Mouse (Mus musculus): ENCODE measurements around the gene Arhgef15. TPM values are rescaled to one million over a fixed set of nuclear protein-coding genes. Genes with fewer than 3 reads are reported as not detected.
"Not testable (repeated sequence)": the region's sequence is repeated elsewhere in the genome, so short reads cannot be mapped to it uniquely, and the experiment has no call there.

The Arhgef15 gene
- polyA plus RNA-seq, 1 experiment from 2014 or later, result 9.6 TPM

DNA sequence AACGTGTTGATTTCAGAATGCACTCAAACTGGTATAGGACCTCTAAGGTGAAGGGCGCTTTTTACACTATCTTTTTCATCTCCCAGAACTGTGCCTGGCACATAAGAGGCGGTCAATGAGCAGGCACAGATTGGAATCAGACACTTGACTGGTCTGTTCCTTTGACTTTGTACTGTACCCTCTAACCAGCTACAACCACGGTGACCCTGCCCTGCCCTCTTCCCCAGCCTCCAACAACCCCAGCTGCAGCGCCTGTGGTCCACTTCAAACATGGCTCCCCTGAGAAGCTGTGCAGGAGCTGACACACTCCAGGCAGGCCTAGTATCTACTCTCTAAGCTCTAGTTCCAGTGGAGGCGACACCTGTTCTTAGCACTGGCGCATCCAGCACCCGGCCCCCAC lies 14.5 kb downstream of the Arhgef15 start:
- H3K9me3 ChIP-seq (replicated peaks; ENCODE audit: control insufficient read depth, low read length), result no peaks in the 10 kb centered on the region
- no peak for ATAC-seq (ENCODE audit: insufficient read depth, low FRiP score)
- H3K27ac ChIP-seq (ENCODE audit: low read length), result no peak overlapping the region
- 85% methylated on average over 8 of the region's 8 CpGs for WGBS
- H3K4me3 ChIP-seq (replicated peaks; ENCODE audit: low read length), result no peak overlapping the region
- no peak overlapping the region for H3K9ac ChIP-seq (ENCODE audit: low read length)
- no peak overlapping the region for H3K4me2 ChIP-seq (ENCODE audit: low read depth, low read length)
- peaks cover 11% of the 10 kb centered on the region for H3K4me1 ChIP-seq (ENCODE audit: control insufficient read depth, insufficient read depth, low read length)
- H3K27me3 ChIP-seq (ENCODE audit: control insufficient read depth, insufficient read depth, low read length), result no peaks in the 10 kb centered on the region
- H3K36me3 ChIP-seq (ENCODE audit: control insufficient read depth, insufficient read depth, low read length), result no peaks in the 10 kb centered on the region

DNA sequence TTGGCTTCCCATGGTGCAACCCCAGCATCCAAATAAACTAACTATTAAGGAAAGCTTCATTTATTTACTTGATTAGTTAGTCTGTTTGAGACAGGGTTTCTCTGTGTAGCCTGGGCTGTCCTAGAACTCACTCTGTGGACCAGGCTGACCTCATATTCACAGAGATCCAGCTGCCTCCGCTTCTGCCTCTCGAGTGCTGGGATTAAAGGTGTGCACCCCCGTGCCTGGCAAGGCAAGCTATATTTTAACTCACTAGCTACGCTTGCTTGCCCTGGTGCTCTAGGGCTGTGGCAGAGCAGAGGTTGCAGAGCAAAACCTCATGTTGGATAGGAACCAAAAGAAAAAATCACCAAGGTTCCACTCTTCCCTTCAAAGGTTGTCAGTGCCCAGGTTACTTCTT lies 16.8 kb downstream of the Arhgef15 start:
- 0 out of 2 replicates have a peak overlapping the region, but pooled peaks have one; percentile 14 for H3K27ac ChIP-seq (ENCODE audit: low read length)
- H3K9me3 ChIP-seq (replicated peaks; ENCODE audit: control insufficient read depth, low read length), result no peaks in the 10 kb centered on the region
- H3K9ac ChIP-seq (ENCODE audit: low read length), result peak overlapping the region; percentile 71
- peak overlapping the region; percentile 58 for H3K4me3 ChIP-seq (replicated peaks; ENCODE audit: low read length)
- H3K27me3 ChIP-seq (ENCODE audit: control insufficient read depth, insufficient read depth, low read length), result no peaks in the 10 kb centered on the region
- no peak for ATAC-seq (ENCODE audit: insufficient read depth, low FRiP score)
- H3K4me2 ChIP-seq (ENCODE audit: low read depth, low read length), result peak overlapping the region; percentile 67
- peaks cover 5% of the 10 kb centered on the region; the same call in 1 of the 2 replicates for H3K4me1 ChIP-seq (ENCODE audit: control insufficient read depth, insufficient read depth, low read length)
- WGBS, result 47% methylated on average over 4 of the region's 4 CpGs
- no peaks in the 10 kb centered on the region for H3K36me3 ChIP-seq (ENCODE audit: control insufficient read depth, insufficient read depth, low read length)

DNA sequence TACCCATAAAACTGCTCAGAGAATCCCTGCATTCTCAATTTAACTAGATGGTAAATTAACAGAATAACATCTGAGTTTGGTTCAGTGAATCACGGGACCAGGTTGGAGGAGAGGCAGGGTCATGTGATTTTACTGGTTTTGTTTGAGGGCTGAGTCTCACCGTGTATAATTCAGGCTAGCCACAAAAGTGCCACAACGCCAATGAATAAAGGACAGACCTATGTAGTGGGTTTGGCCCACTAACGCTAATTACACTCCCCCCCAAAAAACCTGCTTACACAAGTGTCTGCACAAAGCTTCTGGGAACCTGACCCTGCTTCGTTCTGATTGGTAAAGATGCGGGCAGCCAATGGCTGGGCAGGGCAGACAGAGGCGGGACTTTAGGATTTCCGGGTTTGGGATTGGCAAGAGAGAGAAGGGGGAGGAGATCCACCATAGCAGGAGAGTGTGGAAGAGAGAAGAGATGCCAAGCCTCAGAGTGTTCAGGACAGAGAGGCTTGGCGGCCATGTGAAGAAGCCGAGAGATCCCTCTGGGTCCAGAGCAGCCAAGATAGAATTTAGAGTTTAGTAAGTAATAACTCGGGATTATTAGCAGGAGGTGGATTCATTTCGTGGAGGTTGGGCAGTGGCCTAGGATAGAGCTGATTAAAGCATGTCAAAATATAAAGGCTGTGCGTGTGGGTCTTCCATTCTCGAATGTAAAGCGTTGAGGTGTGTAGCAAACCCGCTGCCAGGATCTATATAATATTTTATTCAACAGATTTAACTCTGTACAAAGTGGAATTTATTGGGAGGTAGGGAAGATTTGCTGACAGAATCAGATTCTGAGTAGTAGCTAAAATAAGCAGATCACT lies 17.6 kb downstream of the Arhgef15 start:
- 2% methylated on average over 16 of the region's 16 CpGs for WGBS
- Histone ChIP-seq H3K4me2 (ENCODE audit: low read depth, low read length) (peak overlapping the region; percentile 67), H3K4me3 (replicated peaks; ENCODE audit: low read length) (peak overlapping the region; percentile 58), H3K4me1 (ENCODE audit: control insufficient read depth, insufficient read depth, low read length) (peaks cover 5% of the 10 kb centered on the region; the same call in 1 of the 2 replicates), H3K9ac (ENCODE audit: low read length) (peak overlapping the region; percentile 71), H3K9me3 (replicated peaks; ENCODE audit: control insufficient read depth, low read length) (no peaks in the 10 kb centered on the region), H3K27ac (ENCODE audit: low read length) (peak overlapping the region; percentile 71; the same call in 1 of the 2 replicates), H3K27me3 (ENCODE audit: control insufficient read depth, insufficient read depth, low read length) (no peaks in the 10 kb centered on the region), H3K36me3 (ENCODE audit: control insufficient read depth, insufficient read depth, low read length) (no peaks in the 10 kb centered on the region)
- peak; percentile 98 for ATAC-seq (ENCODE audit: insufficient read depth, low FRiP score)

DNA sequence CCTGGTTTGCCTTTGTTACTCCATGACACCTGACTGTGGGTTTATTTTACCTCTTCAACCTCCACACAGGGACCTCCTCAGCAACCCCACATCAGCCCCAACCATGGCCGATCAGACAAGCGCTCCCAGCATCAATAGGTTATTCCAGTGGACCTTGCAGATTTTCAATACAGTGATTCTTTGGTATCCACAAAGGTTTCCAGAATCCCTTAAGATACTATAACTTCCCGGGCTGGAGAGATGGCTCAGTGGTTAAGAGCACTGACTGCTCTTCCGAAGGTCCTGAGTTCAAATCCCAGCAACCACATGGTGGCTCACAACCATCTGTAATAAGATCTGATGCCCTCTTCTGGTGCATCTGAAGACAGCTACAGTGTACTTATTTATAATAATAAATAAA lies 20.3 kb downstream of the Arhgef15 start:
- WGBS, result 90% methylated on average over 4 of the region's 4 CpGs
- H3K4me3 ChIP-seq (replicated peaks; ENCODE audit: low read length); H3K27me3 ChIP-seq (ENCODE audit: control insufficient read depth, insufficient read depth, low read length); H3K27ac ChIP-seq (ENCODE audit: low read length); ATAC-seq (ENCODE audit: insufficient read depth, low FRiP score); H3K36me3 ChIP-seq (ENCODE audit: control insufficient read depth, insufficient read depth, low read length); H3K9me3 ChIP-seq (replicated peaks; ENCODE audit: control insufficient read depth, low read length); H3K9ac ChIP-seq (ENCODE audit: low read length); H3K4me2 ChIP-seq (ENCODE audit: low read depth, low read length); H3K4me1 ChIP-seq (ENCODE audit: control insufficient read depth, insufficient read depth, low read length): not testable (repeated sequence)

DNA sequence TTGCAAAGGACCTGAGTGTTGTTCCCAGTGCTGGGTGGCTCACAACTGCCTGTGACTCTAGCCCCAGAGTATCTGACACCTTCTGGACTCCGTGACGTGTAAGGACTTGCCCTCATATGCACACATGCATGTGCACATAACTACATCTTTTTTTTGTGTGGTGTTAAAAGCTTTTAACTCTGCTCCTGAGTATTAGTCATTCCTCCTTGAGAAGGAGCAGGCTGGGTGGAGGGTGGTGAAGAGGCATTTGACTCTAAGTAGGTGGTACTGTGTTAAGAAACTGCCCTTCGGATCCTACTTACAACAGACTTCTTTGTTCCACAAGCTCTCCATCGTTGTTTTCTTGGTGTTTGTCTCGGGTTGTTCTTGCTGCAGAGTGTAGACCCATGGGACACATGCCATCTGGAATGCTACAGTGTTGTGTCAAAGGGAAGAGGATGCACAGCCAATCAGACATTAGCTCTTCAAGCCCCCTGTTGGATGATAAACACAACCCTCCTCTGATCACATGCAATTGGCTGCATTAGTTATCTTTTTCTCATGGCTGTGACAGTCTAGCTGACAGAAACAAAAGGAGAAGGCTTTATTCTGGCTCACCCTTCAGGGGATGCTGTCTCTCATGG lies 23.3 kb downstream of the Arhgef15 start:
- ATAC-seq (ENCODE audit: insufficient read depth, low FRiP score), result no peak
- H3K9ac ChIP-seq (ENCODE audit: low read length), result no peak overlapping the region
- H3K27me3 ChIP-seq (ENCODE audit: control insufficient read depth, insufficient read depth, low read length), result no peaks in the 10 kb centered on the region
- WGBS, result 60% methylated on average over 5 of the region's 5 CpGs
- no peaks in the 10 kb centered on the region for H3K9me3 ChIP-seq (replicated peaks; ENCODE audit: control insufficient read depth, low read length)
- no peak overlapping the region for H3K4me2 ChIP-seq (ENCODE audit: low read depth, low read length)
- H3K27ac ChIP-seq (ENCODE audit: low read length), result no peak overlapping the region
- H3K4me1 ChIP-seq (ENCODE audit: control insufficient read depth, insufficient read depth, low read length), result peaks cover 7% of the 10 kb centered on the region; the same call in 1 of the 2 replicates
- no peak overlapping the region for H3K4me3 ChIP-seq (replicated peaks; ENCODE audit: low read length)
- no peaks in the 10 kb centered on the region for H3K36me3 ChIP-seq (ENCODE audit: control insufficient read depth, insufficient read depth, low read length)

DNA sequence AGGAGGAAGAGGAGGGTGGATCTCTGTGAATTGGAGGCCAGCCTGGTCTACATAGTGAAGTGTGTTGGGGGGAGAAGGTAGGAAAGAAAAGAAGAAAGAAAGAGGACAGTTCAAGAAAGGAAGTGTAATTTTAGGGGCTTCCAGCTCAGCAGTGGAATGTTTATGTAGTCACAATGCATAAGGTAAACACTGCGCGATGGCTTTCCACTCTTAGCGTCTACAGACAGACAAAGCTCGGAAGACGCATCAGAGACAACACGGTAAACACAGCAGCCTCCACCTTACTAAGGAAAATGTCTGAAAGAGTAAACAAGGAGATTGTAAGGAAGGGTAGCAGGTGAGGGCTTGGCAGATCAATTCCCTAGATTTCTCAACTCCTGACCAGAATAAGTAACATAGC lies 27.3 kb downstream of the Arhgef15 start:
- H3K4me3 ChIP-seq (replicated peaks; ENCODE audit: low read length), result no peak overlapping the region
- 11% methylated on average over 6 of the region's 6 CpGs for WGBS
- no peaks in the 10 kb centered on the region for H3K9me3 ChIP-seq (replicated peaks; ENCODE audit: control insufficient read depth, low read length)
- H3K36me3 ChIP-seq (ENCODE audit: control insufficient read depth, insufficient read depth, low read length), result no peaks in the 10 kb centered on the region
- no peaks in the 10 kb centered on the region for H3K27me3 ChIP-seq (ENCODE audit: control insufficient read depth, insufficient read depth, low read length)
- H3K9ac ChIP-seq (ENCODE audit: low read length), result no peak overlapping the region
- H3K4me2 ChIP-seq (ENCODE audit: low read depth, low read length), result no peak overlapping the region
- ATAC-seq (ENCODE audit: insufficient read depth, low FRiP score), result no peak
- peaks cover 7% of the 10 kb centered on the region; the same call in 1 of the 2 replicates for H3K4me1 ChIP-seq (ENCODE audit: control insufficient read depth, insufficient read depth, low read length)
- H3K27ac ChIP-seq (ENCODE audit: low read length), result no peak overlapping the region

DNA sequence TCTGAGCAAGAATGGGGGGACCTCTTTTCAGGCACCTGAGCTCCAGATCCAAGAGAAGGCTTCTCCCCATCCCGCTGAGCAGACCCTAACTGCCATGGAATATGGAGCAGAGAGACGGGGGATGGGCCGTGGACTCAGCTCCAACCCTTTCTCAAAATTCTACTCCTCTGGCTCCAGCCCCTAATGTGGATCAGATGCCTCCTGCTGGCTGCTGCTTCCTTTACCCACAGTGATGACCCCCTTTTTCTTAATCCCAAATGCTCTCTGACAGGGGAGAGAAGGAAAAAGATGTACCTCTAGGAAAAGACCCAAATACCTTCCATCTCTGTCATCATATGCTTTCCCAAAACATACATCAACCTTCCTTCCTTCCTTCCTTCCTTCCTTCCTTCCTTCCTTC lies 30.3 kb downstream of the Arhgef15 start, which contains the start of gene Odf4:
Odf4 (minus strand) TSS at position 101 of the 400 bp plus-strand sequence.
- no peaks in the 10 kb centered on the region for H3K9me3 ChIP-seq (replicated peaks; ENCODE audit: control insufficient read depth, low read length)
- no peak within 1 kb of the TSS for H3K9ac ChIP-seq (ENCODE audit: low read length)
- no peaks in the 10 kb centered on the region for H3K36me3 ChIP-seq (ENCODE audit: control insufficient read depth, insufficient read depth, low read length)
- no peak for ATAC-seq (ENCODE audit: insufficient read depth, low FRiP score)
- 82% methylated on average over 3 of the region's 3 CpGs for WGBS
- peaks cover 3% of the 10 kb centered on the region; the same call in 1 of the 2 replicates for H3K4me1 ChIP-seq (ENCODE audit: control insufficient read depth, insufficient read depth, low read length)
- no peak within 1 kb of the TSS for H3K4me2 ChIP-seq (ENCODE audit: low read depth, low read length)
- no peak within 1 kb of the TSS for H3K4me3 ChIP-seq (replicated peaks; ENCODE audit: low read length)
- H3K27ac ChIP-seq (ENCODE audit: low read length), result no peak within 1 kb of the TSS
- H3K27me3 ChIP-seq (ENCODE audit: control insufficient read depth, insufficient read depth, low read length), result no peaks in the 10 kb centered on the region

DNA sequence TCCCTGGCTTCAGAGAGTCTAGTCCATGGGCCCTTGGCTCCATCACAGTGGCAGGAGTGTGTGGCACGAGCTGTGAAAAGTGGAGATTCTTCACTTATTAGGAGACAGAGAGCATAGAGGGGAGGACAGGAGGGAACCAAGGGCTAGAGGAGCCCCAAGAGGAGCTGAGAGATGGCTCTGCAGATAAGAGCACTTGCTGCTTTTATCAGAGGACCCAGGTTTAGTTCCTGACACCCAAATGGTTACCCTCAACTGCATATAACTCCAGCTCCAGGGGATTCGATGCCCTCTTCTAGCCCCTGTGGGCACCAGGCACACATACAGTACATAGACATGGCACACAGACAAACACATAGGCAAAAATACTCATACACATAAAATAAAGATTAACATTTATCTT lies 32.5 kb downstream of the Arhgef15 start:
- no peaks in the 10 kb centered on the region; the same call in 1 of the 2 replicates for H3K4me1 ChIP-seq (ENCODE audit: control insufficient read depth, insufficient read depth, low read length)
- H3K4me2 ChIP-seq (ENCODE audit: low read depth, low read length), result no peak overlapping the region
- WGBS, result 96% methylated on average over 2 of the region's 2 CpGs
- no peaks in the 10 kb centered on the region for H3K36me3 ChIP-seq (ENCODE audit: control insufficient read depth, insufficient read depth, low read length)
- H3K9ac ChIP-seq (ENCODE audit: low read length), result no peak overlapping the region
- no peak for ATAC-seq (ENCODE audit: insufficient read depth, low FRiP score)
- no peak overlapping the region for H3K4me3 ChIP-seq (replicated peaks; ENCODE audit: low read length)
- no peak overlapping the region for H3K27ac ChIP-seq (ENCODE audit: low read length)
- H3K27me3 ChIP-seq (ENCODE audit: control insufficient read depth, insufficient read depth, low read length), result no peaks in the 10 kb centered on the region
- no peaks in the 10 kb centered on the region for H3K9me3 ChIP-seq (replicated peaks; ENCODE audit: control insufficient read depth, low read length)

DNA sequence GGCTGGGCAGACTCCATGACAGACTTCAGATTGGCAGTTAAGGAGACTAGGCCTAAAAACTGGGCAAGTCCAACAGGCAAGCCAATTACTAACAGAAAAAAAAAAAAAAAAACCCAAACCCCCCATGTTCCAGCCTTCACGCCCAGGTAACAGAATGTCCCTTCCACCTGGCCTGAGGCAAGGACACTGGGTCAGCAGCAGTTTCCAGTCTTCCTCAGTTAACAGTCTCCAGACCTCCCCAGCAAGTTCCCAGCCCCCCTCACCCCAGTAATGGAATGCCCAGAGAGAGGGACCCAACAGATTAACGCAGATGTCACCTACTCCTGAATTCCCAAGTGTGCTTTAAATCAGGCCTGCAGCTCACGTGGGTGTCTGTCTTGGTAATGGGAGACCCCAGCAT lies 34.1 kb downstream of the Arhgef15 start:
- WGBS, result 63% methylated on average over 3 of the region's 3 CpGs
- H3K9me3 ChIP-seq (replicated peaks; ENCODE audit: control insufficient read depth, low read length), result no peaks in the 10 kb centered on the region
- no peaks in the 10 kb centered on the region for H3K4me1 ChIP-seq (ENCODE audit: control insufficient read depth, insufficient read depth, low read length)
- H3K4me3 ChIP-seq (replicated peaks; ENCODE audit: low read length), result no peak overlapping the region
- H3K4me2 ChIP-seq (ENCODE audit: low read depth, low read length), result no peak overlapping the region
- no peak for ATAC-seq (ENCODE audit: insufficient read depth, low FRiP score)
- no peak overlapping the region for H3K9ac ChIP-seq (ENCODE audit: low read length)
- no peak overlapping the region for H3K27ac ChIP-seq (ENCODE audit: low read length)
- no peaks in the 10 kb centered on the region for H3K36me3 ChIP-seq (ENCODE audit: control insufficient read depth, insufficient read depth, low read length)
- no peaks in the 10 kb centered on the region for H3K27me3 ChIP-seq (ENCODE audit: control insufficient read depth, insufficient read depth, low read length)
